Mouse (Mus musculus) spleen, adult 2 months (tissue): ENCODE measurements around the gene Gm28230.

Experiments used
- CTCF ChIP-seq: fragments of 200-500 bp; IDR thresholded peaks from 2 replicates; pipeline ENCODE4 v1.5.1; 2011; ENCODE audit warnings: mild to moderate bottlenecking, inconsistent platforms; ENCODE audit not compliant: insufficient read depth, insufficient read length, insufficient replicate concordance; ENCODE audit errors: extremely low read depth
- POLR2A ChIP-seq: fragments of 200-500 bp; IDR thresholded peaks from 2 replicates; pipeline ENCODE4 v1.6.1; 2011; ENCODE audit warnings: low read depth, low read length, inconsistent platforms

GRCm38 (mm10) chr2:74737578-74738070, 11.1 kb downstream of the Gm28230 start:
- no peak for TF ChIP-seq POLR2A
- no peak for TF ChIP-seq CTCF
